Mouse (Mus musculus) ES-E14 (cell line): Measurements from ENCODE around the gene Aspdh.

Source experiments
- HCFC1 ChIP-seq: IDR thresholded peaks from 2 replicates; pipeline ENCODE4 v1.6.1; 2012; ENCODE audit warnings: low read length, inconsistent platforms, borderline replicate concordance; ENCODE audit not compliant: insufficient read depth
- ZNF384 ChIP-seq: IDR thresholded peaks from 2 replicates; pipeline ENCODE4 v1.6.1; 2012; ENCODE audit warnings: low read depth, low read length, inconsistent platforms

DNA sequence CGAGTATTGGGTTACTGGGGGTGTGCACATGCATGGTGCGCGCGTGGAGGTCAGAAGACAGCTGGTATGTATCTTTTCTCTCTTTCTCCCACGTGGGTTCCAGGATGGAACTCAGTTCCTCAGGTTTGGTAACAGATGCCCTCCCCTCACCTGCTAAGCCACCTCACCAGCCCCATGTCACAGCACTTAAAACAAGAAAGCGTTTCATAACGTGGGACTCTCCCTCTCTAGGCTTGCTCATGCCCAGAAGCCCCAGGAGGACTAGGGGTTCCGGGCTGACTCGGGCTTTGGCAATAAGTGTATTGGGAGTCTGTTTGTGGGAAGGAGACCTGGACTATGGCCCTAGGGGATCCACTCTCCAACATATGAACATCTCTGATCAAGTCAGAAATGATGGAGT lies 31.1 kb upstream of the Aspdh start:
- TF ChIP-seq HCFC1 (no peak), ZNF384 (no peak)
